Mouse (Mus musculus): ENCODE results near the gene Cblb. TPM values are rescaled to one million over a fixed set of nuclear protein-coding genes. Genes with fewer than 3 reads are reported as not detected.

Gene Cblb
- total RNA-seq, 2 experiments from 2014 or later: 10.4 to 19.2 TPM

- DNase-seq: no peak
- intact Hi-C loops (cut with DNase I; ENCODE audit: low total_unique reads): no loop called here
Measured at GRCm38 (mm10) chr16:52100466-52100865, 69.4 kb downstream of the Cblb start.

GRCm38 (mm10) chr16:52104608-52105007 lies 73.6 kb downstream of the Cblb start:
- no peak for DNase-seq
- intact Hi-C loops (cut with DNase I; ENCODE audit: low total_unique reads): no loop called here

GRCm38 (mm10) chr16:52107836-52108235 lies 76.8 kb downstream of the Cblb start:
- DNase-seq: no peak
- intact Hi-C loops (cut with DNase I; ENCODE audit: low total_unique reads): no loop called here

- no peak for DNase-seq
- intact Hi-C loops (cut with DNase I; ENCODE audit: low total_unique reads): no loop called here
Measured at GRCm38 (mm10) chr16:52114473-52114872, 83.4 kb downstream of the Cblb start.

GRCm38 (mm10) chr16:52119003-52119402 lies 88.0 kb downstream of the Cblb start:
- intact Hi-C loops (cut with DNase I; ENCODE audit: low total_unique reads): no loop called here
- DNase-seq: no peak

- no peak for DNase-seq
- intact Hi-C loops (cut with DNase I; ENCODE audit: low total_unique reads): no loop called here
Measured at GRCm38 (mm10) chr16:52124974-52125373, 93.9 kb downstream of the Cblb start.

GRCm38 (mm10) chr16:52125896-52126295 lies 94.9 kb downstream of the Cblb start:
- intact Hi-C loops (cut with DNase I; ENCODE audit: low total_unique reads): no loop called here
- no peak for DNase-seq

- intact Hi-C loops (cut with DNase I; ENCODE audit: low total_unique reads): no loop called here
- no peak for DNase-seq
Measured at GRCm38 (mm10) chr16:52129357-52129905, 98.4 kb downstream of the Cblb start.

GRCm38 (mm10) chr16:52132808-52133490 lies 101.9 kb downstream of the Cblb start:
- DNase-seq: no peak
- intact Hi-C loops (cut with DNase I; ENCODE audit: low total_unique reads): no loop called here

- intact Hi-C loops (cut with DNase I; ENCODE audit: low total_unique reads): no loop called here
- peak; percentile 24 for DNase-seq
Measured at GRCm38 (mm10) chr16:52134631-52135227, 103.7 kb downstream of the Cblb start.

GRCm38 (mm10) chr16:52135689-52136390 lies 104.8 kb downstream of the Cblb start:
- intact Hi-C loops (cut with DNase I; ENCODE audit: low total_unique reads): no loop called here
- no peak for DNase-seq

GRCm38 (mm10) chr16:52143101-52143500 lies 112.1 kb downstream of the Cblb start:
- DNase-seq: no peak
- intact Hi-C loops (cut with DNase I; ENCODE audit: low total_unique reads): no loop called here

GRCm38 (mm10) chr16:52143818-52144217 lies 112.8 kb downstream of the Cblb start:
- intact Hi-C loops (cut with DNase I; ENCODE audit: low total_unique reads): no loop called here
- no peak for DNase-seq

GRCm38 (mm10) chr16:52144792-52145191 lies 113.8 kb downstream of the Cblb start:
- no peak for DNase-seq
- intact Hi-C loops (cut with DNase I; ENCODE audit: low total_unique reads): no loop called here

- DNase-seq: no peak
- intact Hi-C loops (cut with DNase I; ENCODE audit: low total_unique reads): no loop called here
Measured at GRCm38 (mm10) chr16:52145552-52145951, 114.5 kb downstream of the Cblb start.

- no peak for DNase-seq
- intact Hi-C loops (cut with DNase I; ENCODE audit: low total_unique reads): no loop called here
Measured at GRCm38 (mm10) chr16:52146976-52147696, 116.1 kb downstream of the Cblb start.

- no peak for DNase-seq
- intact Hi-C loops (cut with DNase I; ENCODE audit: low total_unique reads): no loop called here
Measured at GRCm38 (mm10) chr16:52148041-52148440, 117.0 kb downstream of the Cblb start.

- intact Hi-C loops (cut with DNase I; ENCODE audit: low total_unique reads): no loop called here
- no peak for DNase-seq
Measured at GRCm38 (mm10) chr16:52149135-52149769, 118.2 kb downstream of the Cblb start.

- DNase-seq: no peak
- intact Hi-C loops (cut with DNase I; ENCODE audit: low total_unique reads): no loop called here
Measured at GRCm38 (mm10) chr16:52155030-52155696, 124.1 kb downstream of the Cblb start.

Measured in gastrocnemius, postnatal 14 days (tissue).